Mouse (Mus musculus) limb, embryonic 14.5 days (tissue): ENCODE data around the gene Ube2g2. TPM values are rescaled to one million over a fixed set of nuclear protein-coding genes. Genes with fewer than 3 reads are reported as not detected.
A peak's percentile ranks its signal among the peaks of the same experiment; 100 is the strongest.

Source experiments
- ATAC-seq: fragments of 200-750 bp; cut with Nextera tagmentation; 2 replicates; pipeline ENCODE4 v1.8.0; 2017; ENCODE audit warnings: low read depth, moderate number of reproducible peaks, moderate TSS enrichment; ENCODE audit not compliant: low FRiP score
- DNase-seq: peaks from one replicate; pipeline ENCODE4 v3.0.0-alpha.2; 2015; ENCODE audit warnings: low spot score
- H3K27ac ChIP-seq: fragments of 300-500 bp; sonication (generic); replicated peaks from 2 replicates; pipeline ENCODE4 v1.5.1; 2014; ENCODE audit warnings: low read depth, mild to moderate bottlenecking, low read length, moderate library complexity, mixed read lengths
- H3K27me3 ChIP-seq: fragments of 300-500 bp; sonication (generic); 2 replicates; pipeline ENCODE4 v1.6.1; 2014; ENCODE audit warnings: low read length, mixed read lengths; ENCODE audit not compliant: control insufficient read depth, insufficient read depth
- H3K36me3 ChIP-seq: fragments of 300-500 bp; sonication (generic); 2 replicates; pipeline ENCODE4 v1.6.1; 2014; ENCODE audit warnings: mild to moderate bottlenecking, low read length, moderate library complexity, mixed read lengths; ENCODE audit not compliant: control insufficient read depth, insufficient read depth
- H3K4me1 ChIP-seq: fragments of 300-500 bp; sonication (generic); 2 replicates; pipeline ENCODE4 v1.6.1; 2014; ENCODE audit warnings: antibody characterized with exemption, low read length, mixed read lengths; ENCODE audit not compliant: control insufficient read depth, insufficient read depth
- H3K4me2 ChIP-seq: fragments of 300-500 bp; sonication (generic); replicated peaks from 2 replicates; pipeline ENCODE4 v1.6.1; 2014; ENCODE audit warnings: low read depth, mild to moderate bottlenecking, low read length, moderate library complexity; ENCODE audit not compliant: severe bottlenecking
- H3K4me3 ChIP-seq: fragments of 300-500 bp; sonication (generic); replicated peaks from 2 replicates; pipeline ENCODE4 v1.5.1; 2014; ENCODE audit warnings: low read length
- H3K9ac ChIP-seq: fragments of 300-500 bp; sonication (generic); 2 replicates; pipeline ENCODE4 v1.6.1; 2014; ENCODE audit warnings: mild to moderate bottlenecking, low read depth, low read length, moderate library complexity; ENCODE audit not compliant: severe bottlenecking
- H3K9me3 ChIP-seq: fragments of 300-500 bp; sonication (generic); 2 replicates; pipeline ENCODE4 v1.6.1; 2016; ENCODE audit warnings: low read length; ENCODE audit not compliant: control insufficient read depth
- POLR2A ChIP-seq: fragments of 200-500 bp; IDR thresholded peaks from 2 replicates; pipeline ENCODE4 v1.8.0; 2012; ENCODE audit warnings: inconsistent platforms, mild to moderate bottlenecking, moderate library complexity, borderline replicate concordance; ENCODE audit not compliant: insufficient read depth, insufficient read length; ENCODE audit errors: extremely low read depth
- WGBS: fragments of 180-500 bp; shearing (Covaris S2); extraction: QIAGEN DNeasy Blood & Tissue Kit; methylation state at CpG from one replicate; pipeline ENCODE4 v1.1.7; 2014; 5-methylcytosine and 5-hydroxymethylcytosine counted together
- polyA plus RNA-seq, 2 experiments: library from polyadenylated mRNA; depleted of rRNA in 1 of 2; stranded (reverse) in 1 of 2; unstranded in 1 of 2; fragments of >200 nt; fragmentation: Nextera tagmentation in 1 of 2; extraction: Ambion mirVana in 1 of 2; gene quantifications; 2 replicates each; pipeline versions ENCODE4 v1.2.1 to v1.2.3; 2012 to 2014

The Ube2g2 gene
- polyA plus RNA-seq, 2 experiments = 55.1 to 58.6 TPM

DNA sequence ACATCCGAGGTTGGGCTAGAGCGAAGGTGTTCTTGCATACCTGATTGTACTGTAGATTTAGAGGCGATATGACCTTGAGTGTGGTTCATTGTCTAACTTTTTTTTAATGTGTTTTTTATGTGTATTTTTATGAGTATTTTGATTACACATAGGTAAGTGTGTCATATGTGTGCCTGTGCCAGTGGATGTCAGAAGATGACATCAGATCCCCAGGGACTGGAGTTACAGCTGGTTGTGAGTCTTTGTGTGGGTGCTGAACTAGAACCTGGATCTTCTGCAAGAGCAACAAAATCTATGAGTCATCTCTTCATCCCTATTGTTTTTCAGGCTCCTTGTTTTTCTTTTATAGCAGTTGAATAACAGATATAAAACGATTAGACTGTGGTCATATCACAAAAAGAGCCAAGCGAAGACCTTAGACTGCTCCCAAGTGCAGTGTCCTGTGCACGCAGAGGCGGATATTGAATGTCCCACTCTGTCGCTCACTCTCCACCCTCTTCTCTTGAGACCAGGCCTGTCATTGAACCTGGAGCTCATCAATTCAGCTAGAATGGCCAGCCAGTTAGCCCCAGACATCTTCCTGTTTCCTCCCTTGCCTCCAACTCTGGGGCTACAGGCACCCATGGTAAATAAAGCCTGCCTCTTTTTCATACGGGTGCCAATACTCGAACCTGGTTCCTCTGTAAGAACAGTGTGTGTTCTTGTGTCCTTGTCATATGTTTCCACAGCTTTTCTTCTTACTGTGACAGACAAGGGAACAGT is 1.7 kb downstream of the Ube2g2 start:
- H3K27ac ChIP-seq = 0 out of 2 replicates have a peak overlapping the region, but pooled peaks have one; percentile 8
- no peak for TF ChIP-seq POLR2A
- peaks cover 12% of the 10 kb centered on the region; the same call in 1 of the 2 replicates for H3K4me1 ChIP-seq
- no peaks in the 10 kb centered on the region for H3K9me3 ChIP-seq
- peak overlapping the region; percentile 99 for H3K4me3 ChIP-seq
- WGBS = 91% methylated on average over 10 of the region's 10 CpGs
- H3K27me3 ChIP-seq = no peaks in the 10 kb centered on the region
- H3K4me2 ChIP-seq = peak overlapping the region; percentile 63
- ATAC-seq = no peak
- DNase-seq = no peak
- peak overlapping the region; percentile 95; the same call in 1 of the 2 replicates for H3K9ac ChIP-seq
- no peaks in the 10 kb centered on the region; the same call in 1 of the 2 replicates for H3K36me3 ChIP-seq

GRCm38 (mm10) chr10:77624570-77624995 is 2.5 kb downstream of the Ube2g2 start:
- no peak overlapping the region for H3K4me3 ChIP-seq
- no peaks in the 10 kb centered on the region for H3K9me3 ChIP-seq
- WGBS = 73% methylated on average over 7 of the region's 7 CpGs
- no peak overlapping the region for H3K27ac ChIP-seq
- peak; percentile 23 for DNase-seq
- no peak for TF ChIP-seq POLR2A
- no peaks in the 10 kb centered on the region for H3K27me3 ChIP-seq
- peaks cover 12% of the 10 kb centered on the region; the same call in 1 of the 2 replicates for H3K4me1 ChIP-seq
- H3K9ac ChIP-seq = no peak overlapping the region
- no peaks in the 10 kb centered on the region; the same call in 1 of the 2 replicates for H3K36me3 ChIP-seq
- no peak overlapping the region for H3K4me2 ChIP-seq
- no peak for ATAC-seq

DNA sequence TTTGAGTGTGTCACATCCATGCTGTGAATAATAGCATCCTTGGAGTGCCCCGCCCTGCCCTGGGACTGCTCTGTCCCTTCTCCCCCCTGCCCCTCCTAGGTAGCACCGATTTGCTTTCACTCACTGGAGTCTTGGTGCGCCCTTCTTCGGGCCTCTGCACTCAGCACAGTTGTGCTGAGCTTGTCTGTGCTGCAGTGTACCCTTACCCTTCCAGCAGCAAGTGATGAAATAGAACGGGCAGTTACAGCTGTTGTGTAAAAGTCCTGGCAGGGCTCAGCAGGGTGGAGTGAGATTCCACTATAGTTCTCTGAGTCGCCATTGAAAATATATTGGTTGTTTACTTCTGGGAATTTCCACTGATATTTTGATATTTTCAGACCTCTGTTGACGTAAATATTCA is 4.0 kb downstream of the Ube2g2 start:
- Histone ChIP-seq H3K27me3 (no peaks in the 10 kb centered on the region), H3K4me3 (no peak overlapping the region), H3K4me1 (peaks cover 12% of the 10 kb centered on the region; the same call in 1 of the 2 replicates), H3K9me3 (no peaks in the 10 kb centered on the region), H3K4me2 (no peak overlapping the region), H3K27ac (no peak overlapping the region), H3K36me3 (peaks cover 6% of the 10 kb centered on the region), H3K9ac (no peak overlapping the region)
- no peak for DNase-seq
- 81% methylated on average over 7 of the region's 7 CpGs for WGBS
- TF ChIP-seq POLR2A = no peak
- ATAC-seq = no peak

- no peak for TF ChIP-seq POLR2A
- H3K27ac ChIP-seq = no peak overlapping the region
- 81% methylated on average over 7 of the region's 7 CpGs for WGBS
Measured at GRCm38 (mm10) chr10:77626591-77626990, 4.5 kb downstream of the Ube2g2 start.

DNA sequence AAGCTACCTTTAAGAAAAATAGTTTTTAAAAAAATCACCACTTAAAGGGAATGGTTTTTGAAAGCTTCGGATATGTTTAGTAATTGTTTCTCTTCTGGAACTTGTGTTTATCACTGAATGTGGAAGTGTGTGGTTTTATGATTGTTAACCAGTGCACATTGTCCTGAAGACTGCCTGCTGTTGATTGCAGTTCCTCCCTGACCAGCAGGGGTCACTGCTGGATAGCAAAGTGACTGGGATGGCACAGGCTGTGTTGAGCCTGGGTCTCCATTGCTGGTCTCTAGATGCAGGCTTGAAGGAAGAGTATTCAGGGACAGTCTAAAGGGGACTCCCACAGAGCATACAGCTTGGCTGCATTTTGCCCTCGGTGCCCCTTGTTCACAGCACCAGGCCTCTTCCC is 5.4 kb downstream of the Ube2g2 start:
- no peaks in the 10 kb centered on the region for H3K9me3 ChIP-seq
- no peak overlapping the region for H3K4me2 ChIP-seq
- ATAC-seq = peak; percentile 42; the same call in 1 of the 2 replicates
- peak; percentile 66 for DNase-seq
- TF ChIP-seq POLR2A = no peak
- peaks cover 12% of the 10 kb centered on the region; the same call in 1 of the 2 replicates for H3K4me1 ChIP-seq
- H3K36me3 ChIP-seq = peaks cover 19% of the 10 kb centered on the region
- no peak overlapping the region for H3K4me3 ChIP-seq
- 38% methylated on average over 2 of the region's 2 CpGs for WGBS
- no peak overlapping the region for H3K27ac ChIP-seq
- no peaks in the 10 kb centered on the region for H3K27me3 ChIP-seq
- no peak overlapping the region for H3K9ac ChIP-seq

More at GRCm38 (mm10) chr10:77626591-77626990, 4.5 kb downstream of the Ube2g2 start:
- ATAC-seq (no peak), DNase-seq (no peak)
- H3K4me3 ChIP-seq = no peak overlapping the region
- H3K36me3 ChIP-seq = peaks cover 11% of the 10 kb centered on the region
- no peaks in the 10 kb centered on the region for H3K27me3 ChIP-seq
- no peaks in the 10 kb centered on the region for H3K9me3 ChIP-seq
- H3K4me2 ChIP-seq = no peak overlapping the region
- H3K9ac ChIP-seq = no peak overlapping the region
- peaks cover 12% of the 10 kb centered on the region; the same call in 1 of the 2 replicates for H3K4me1 ChIP-seq
